Mouse (Mus musculus): ENCODE results near the gene Cux2. TPM values are rescaled to one million over a fixed set of nuclear protein-coding genes. Genes with fewer than 3 reads are reported as not detected.

The Cux2 gene
- total RNA-seq, 1 experiment from 2014 or later = under 0.01 TPM

GRCm38 (mm10) chr5:121834991-121835747 is 214.7 kb downstream of the Cux2 start:
- ATAC-seq (ENCODE audit: extremely low read depth, insufficient number of reproducible peaks, low FRiP score, poor library complexity, severe bottlenecking) = no peak

- ATAC-seq (ENCODE audit: extremely low read depth, insufficient number of reproducible peaks, low FRiP score, poor library complexity, severe bottlenecking) = no peak
These were observed 215.7 kb downstream of the Cux2 start for GRCm38 (mm10) chr5:121834241-121834606.

GRCm38 (mm10) chr5:121833572-121834240 is 216.2 kb downstream of the Cux2 start:
- peak; percentile 22 for ATAC-seq (ENCODE audit: extremely low read depth, insufficient number of reproducible peaks, low FRiP score, poor library complexity, severe bottlenecking)

- no peak for ATAC-seq (ENCODE audit: extremely low read depth, insufficient number of reproducible peaks, low FRiP score, poor library complexity, severe bottlenecking)
These were observed 216.7 kb downstream of the Cux2 start for GRCm38 (mm10) chr5:121833159-121833558.

GRCm38 (mm10) chr5:121832376-121833155 is 217.3 kb downstream of the Cux2 start:
- ATAC-seq (ENCODE audit: extremely low read depth, insufficient number of reproducible peaks, low FRiP score, poor library complexity, severe bottlenecking) = no peak

GRCm38 (mm10) chr5:121831002-121831601 is 218.8 kb downstream of the Cux2 start:
- ATAC-seq (ENCODE audit: extremely low read depth, insufficient number of reproducible peaks, low FRiP score, poor library complexity, severe bottlenecking) = no peak

- ATAC-seq (ENCODE audit: extremely low read depth, insufficient number of reproducible peaks, low FRiP score, poor library complexity, severe bottlenecking) = no peak
These were observed 221.1 kb downstream of the Cux2 start for GRCm38 (mm10) chr5:121828491-121829432.

- ATAC-seq (ENCODE audit: extremely low read depth, insufficient number of reproducible peaks, low FRiP score, poor library complexity, severe bottlenecking) = no peak
These were observed 222.0 kb downstream of the Cux2 start for GRCm38 (mm10) chr5:121827876-121828275.

- no peak for ATAC-seq (ENCODE audit: extremely low read depth, insufficient number of reproducible peaks, low FRiP score, poor library complexity, severe bottlenecking)
These were observed 224.3 kb downstream of the Cux2 start for GRCm38 (mm10) chr5:121825606-121826005.

GRCm38 (mm10) chr5:121824121-121824520 is 225.8 kb downstream of the Cux2 start:
- peak; percentile 30; the same call in 1 of the 2 replicates for ATAC-seq (ENCODE audit: extremely low read depth, insufficient number of reproducible peaks, low FRiP score, poor library complexity, severe bottlenecking)

- no peak for ATAC-seq (ENCODE audit: extremely low read depth, insufficient number of reproducible peaks, low FRiP score, poor library complexity, severe bottlenecking)
These were observed 226.2 kb downstream of the Cux2 start for GRCm38 (mm10) chr5:121823668-121824067.

- no peak for ATAC-seq (ENCODE audit: extremely low read depth, insufficient number of reproducible peaks, low FRiP score, poor library complexity, severe bottlenecking)
These were observed 227.0 kb downstream of the Cux2 start for GRCm38 (mm10) chr5:121822786-121823505.

- no peak for ATAC-seq (ENCODE audit: extremely low read depth, insufficient number of reproducible peaks, low FRiP score, poor library complexity, severe bottlenecking)
These were observed 228.3 kb downstream of the Cux2 start for GRCm38 (mm10) chr5:121821552-121821951.

GRCm38 (mm10) chr5:121821116-121821515 is 228.8 kb downstream of the Cux2 start:
- no peak for ATAC-seq (ENCODE audit: extremely low read depth, insufficient number of reproducible peaks, low FRiP score, poor library complexity, severe bottlenecking)

GRCm38 (mm10) chr5:121820657-121821056 is 229.2 kb downstream of the Cux2 start:
- ATAC-seq (ENCODE audit: extremely low read depth, insufficient number of reproducible peaks, low FRiP score, poor library complexity, severe bottlenecking) = no peak

- ATAC-seq (ENCODE audit: extremely low read depth, insufficient number of reproducible peaks, low FRiP score, poor library complexity, severe bottlenecking) = no peak
These were observed 229.7 kb downstream of the Cux2 start for GRCm38 (mm10) chr5:121820161-121820560.

GRCm38 (mm10) chr5:121819559-121819958 is 230.3 kb downstream of the Cux2 start:
- ATAC-seq (ENCODE audit: extremely low read depth, insufficient number of reproducible peaks, low FRiP score, poor library complexity, severe bottlenecking) = no peak

GRCm38 (mm10) chr5:121818862-121819261 is 231.0 kb downstream of the Cux2 start:
- no peak for ATAC-seq (ENCODE audit: extremely low read depth, insufficient number of reproducible peaks, low FRiP score, poor library complexity, severe bottlenecking)

Measured in neutrophil, adult 5-6 weeks (primary cell).